Mouse (Mus musculus): ENCODE results near the gene Myl7. TPM values are rescaled to one million over a fixed set of nuclear protein-coding genes. Genes with fewer than 3 reads are reported as not detected.
A peak's percentile ranks its signal among the peaks of the same experiment; 100 is the strongest.

Myl7 gene
- polyA plus RNA-seq, 1 experiment from 2014 or later = not detected

- ATAC-seq (ENCODE audit: low FRiP score) (no peak), DNase-seq (ENCODE audit: low spot score) (no peak)
Observed at GRCm38 (mm10) chr11:5905778-5906518, 7.4 kb upstream of the Myl7 start.

GRCm38 (mm10) chr11:5904871-5905270 lies 6.3 kb upstream of the Myl7 start:
- no peak overlapping the region for H3K4me2 ChIP-seq (replicated peaks)
- ATAC-seq (ENCODE audit: low FRiP score) = no peak
- WGBS = 96% methylated on average over 6 of the region's 6 CpGs

More at GRCm38 (mm10) chr11:5905778-5906518, 7.4 kb upstream of the Myl7 start:
- Histone ChIP-seq H3K27me3 (ENCODE audit: control insufficient read depth, insufficient read depth, low read length) (no peaks in the 10 kb centered on the region), H3K9ac (no peak overlapping the region), H3K9me3 (ENCODE audit: control insufficient read depth, low read length) (no peaks in the 10 kb centered on the region), H3K4me1 (replicated peaks; ENCODE audit: control insufficient read depth, insufficient read depth, low read length) (peaks cover 17% of the 10 kb centered on the region), H3K4me2 (replicated peaks) (no peak overlapping the region), H3K27ac (no peak overlapping the region), H3K4me3 (replicated peaks; ENCODE audit: low read length) (no peak overlapping the region), H3K36me3 (replicated peaks; ENCODE audit: control insufficient read depth, insufficient read depth) (no peaks in the 10 kb centered on the region)
- WGBS = 82% methylated on average over 10 of the region's 10 CpGs

GRCm38 (mm10) chr11:5904357-5904756 lies 5.8 kb upstream of the Myl7 start:
- DNase-seq (ENCODE audit: low spot score) = no peak
- Histone ChIP-seq H3K9me3 (ENCODE audit: control insufficient read depth, low read length) (no peaks in the 10 kb centered on the region), H3K4me3 (replicated peaks; ENCODE audit: low read length) (no peak overlapping the region), H3K9ac (no peak overlapping the region), H3K4me2 (replicated peaks) (no peak overlapping the region), H3K4me1 (replicated peaks; ENCODE audit: control insufficient read depth, insufficient read depth, low read length) (peaks cover 17% of the 10 kb centered on the region), H3K36me3 (replicated peaks; ENCODE audit: control insufficient read depth, insufficient read depth) (no peaks in the 10 kb centered on the region), H3K27me3 (ENCODE audit: control insufficient read depth, insufficient read depth, low read length) (no peaks in the 10 kb centered on the region), H3K27ac (no peak overlapping the region)
- no peak for ATAC-seq (ENCODE audit: low FRiP score)
- WGBS = 83% methylated on average over 19 of the region's 19 CpGs

More at GRCm38 (mm10) chr11:5904871-5905270, 6.3 kb upstream of the Myl7 start:
- no peak overlapping the region for H3K4me3 ChIP-seq (replicated peaks; ENCODE audit: low read length)
- no peaks in the 10 kb centered on the region for H3K27me3 ChIP-seq (ENCODE audit: control insufficient read depth, insufficient read depth, low read length)
- H3K36me3 ChIP-seq (replicated peaks; ENCODE audit: control insufficient read depth, insufficient read depth) = no peaks in the 10 kb centered on the region
- no peak overlapping the region for H3K9ac ChIP-seq
- no peak overlapping the region for H3K27ac ChIP-seq
- no peaks in the 10 kb centered on the region for H3K9me3 ChIP-seq (ENCODE audit: control insufficient read depth, low read length)
- no peak for DNase-seq (ENCODE audit: low spot score)
- H3K4me1 ChIP-seq (replicated peaks; ENCODE audit: control insufficient read depth, insufficient read depth, low read length) = peaks cover 17% of the 10 kb centered on the region

- no peak overlapping the region for H3K4me3 ChIP-seq (replicated peaks; ENCODE audit: low read length)
- WGBS = 81% methylated on average over 2 of the region's 2 CpGs
- H3K27ac ChIP-seq = no peak overlapping the region
- no peak overlapping the region for H3K9ac ChIP-seq
- peaks cover 17% of the 10 kb centered on the region for H3K4me1 ChIP-seq (replicated peaks; ENCODE audit: control insufficient read depth, insufficient read depth, low read length)
- H3K27me3 ChIP-seq (ENCODE audit: control insufficient read depth, insufficient read depth, low read length) = no peaks in the 10 kb centered on the region
- H3K4me2 ChIP-seq (replicated peaks) = no peak overlapping the region
- DNase-seq (ENCODE audit: low spot score) (no peak), ATAC-seq (ENCODE audit: low FRiP score) (no peak)
- H3K36me3 ChIP-seq (replicated peaks; ENCODE audit: control insufficient read depth, insufficient read depth) = no peaks in the 10 kb centered on the region
- H3K9me3 ChIP-seq (ENCODE audit: control insufficient read depth, low read length) = no peaks in the 10 kb centered on the region
Observed at GRCm38 (mm10) chr11:5903844-5904243, 5.3 kb upstream of the Myl7 start.

GRCm38 (mm10) chr11:5902390-5902789 lies 3.8 kb upstream of the Myl7 start:
- 0% methylated on average over 6 of the region's 6 CpGs for WGBS
- Histone ChIP-seq H3K9ac (peak overlapping the region; percentile 69), H3K4me1 (replicated peaks; ENCODE audit: control insufficient read depth, insufficient read depth, low read length) (peaks cover 17% of the 10 kb centered on the region)

GRCm38 (mm10) chr11:5901950-5902349 lies 3.4 kb upstream of the Myl7 start:
- Histone ChIP-seq H3K9me3 (ENCODE audit: control insufficient read depth, low read length) (no peaks in the 10 kb centered on the region), H3K4me2 (replicated peaks) (peak overlapping the region; percentile 66), H3K4me1 (replicated peaks; ENCODE audit: control insufficient read depth, insufficient read depth, low read length) (peaks cover 17% of the 10 kb centered on the region), H3K36me3 (replicated peaks; ENCODE audit: control insufficient read depth, insufficient read depth) (no peaks in the 10 kb centered on the region), H3K27ac (peak overlapping the region; percentile 86), H3K9ac (peak overlapping the region; percentile 69), H3K27me3 (ENCODE audit: control insufficient read depth, insufficient read depth, low read length) (peaks cover 5% of the 10 kb centered on the region; the same call in 1 of the 2 replicates), H3K4me3 (replicated peaks; ENCODE audit: low read length) (peak overlapping the region; percentile 37)
- under 1% methylated on average over 32 of the region's 32 CpGs for WGBS
- DNase-seq (ENCODE audit: low spot score) (peak; percentile 84), ATAC-seq (ENCODE audit: low FRiP score) (peak; percentile 90)

More at GRCm38 (mm10) chr11:5902390-5902789, 3.8 kb upstream of the Myl7 start:
- H3K36me3 ChIP-seq (replicated peaks; ENCODE audit: control insufficient read depth, insufficient read depth) = no peaks in the 10 kb centered on the region
- ATAC-seq (ENCODE audit: low FRiP score) (peak; percentile 26; the same call in 1 of the 2 replicates), DNase-seq (ENCODE audit: low spot score) (peak; percentile 52)
- H3K4me3 ChIP-seq (replicated peaks; ENCODE audit: low read length) = peak overlapping the region; percentile 37
- H3K9me3 ChIP-seq (ENCODE audit: control insufficient read depth, low read length) = no peaks in the 10 kb centered on the region
- peaks cover 5% of the 10 kb centered on the region; the same call in 1 of the 2 replicates for H3K27me3 ChIP-seq (ENCODE audit: control insufficient read depth, insufficient read depth, low read length)
- H3K4me2 ChIP-seq (replicated peaks) = peak overlapping the region; percentile 66
- H3K27ac ChIP-seq = peak overlapping the region; percentile 86

- DNase-seq (ENCODE audit: low spot score) (no peak), ATAC-seq (ENCODE audit: low FRiP score) (0 out of 2 replicates have a peak, but pooled peaks have one; percentile 1)
- H3K4me3 ChIP-seq (replicated peaks; ENCODE audit: low read length) = peak overlapping the region; percentile 37
- H3K27ac ChIP-seq = peak overlapping the region; percentile 86
- 23% methylated on average over 3 of the region's 3 CpGs for WGBS
- peak overlapping the region; percentile 69 for H3K9ac ChIP-seq
- H3K4me2 ChIP-seq (replicated peaks) = peak overlapping the region; percentile 66
- H3K27me3 ChIP-seq (ENCODE audit: control insufficient read depth, insufficient read depth, low read length) = peaks cover 5% of the 10 kb centered on the region; the same call in 1 of the 2 replicates
- H3K9me3 ChIP-seq (ENCODE audit: control insufficient read depth, low read length) = no peaks in the 10 kb centered on the region
- no peaks in the 10 kb centered on the region for H3K36me3 ChIP-seq (replicated peaks; ENCODE audit: control insufficient read depth, insufficient read depth)
- peaks cover 17% of the 10 kb centered on the region for H3K4me1 ChIP-seq (replicated peaks; ENCODE audit: control insufficient read depth, insufficient read depth, low read length)
Observed at GRCm38 (mm10) chr11:5901320-5901719, 2.7 kb upstream of the Myl7 start.

- DNase-seq (ENCODE audit: low spot score) = no peak
- Histone ChIP-seq H3K4me3 (replicated peaks; ENCODE audit: low read length) (no peak overlapping the region), H3K4me1 (replicated peaks; ENCODE audit: control insufficient read depth, insufficient read depth, low read length) (peaks cover 17% of the 10 kb centered on the region), H3K9ac (no peak overlapping the region), H3K27ac (no peak overlapping the region), H3K9me3 (ENCODE audit: control insufficient read depth, low read length) (no peaks in the 10 kb centered on the region), H3K27me3 (ENCODE audit: control insufficient read depth, insufficient read depth, low read length) (peaks cover 5% of the 10 kb centered on the region; the same call in 1 of the 2 replicates), H3K4me2 (replicated peaks) (no peak overlapping the region), H3K36me3 (replicated peaks; ENCODE audit: control insufficient read depth, insufficient read depth) (no peaks in the 10 kb centered on the region)
- WGBS = 92% methylated on average over 10 of the region's 10 CpGs
- no peak for ATAC-seq (ENCODE audit: low FRiP score)
Observed at GRCm38 (mm10) chr11:5899286-5899685, 704 bp upstream of the Myl7 start.

GRCm38 (mm10) chr11:5897839-5898238 lies 743 bp downstream of the Myl7 start:
- ATAC-seq (ENCODE audit: low FRiP score) = no peak
- H3K9me3 ChIP-seq (ENCODE audit: control insufficient read depth, low read length) = no peaks in the 10 kb centered on the region
- H3K36me3 ChIP-seq (replicated peaks; ENCODE audit: control insufficient read depth, insufficient read depth) = no peaks in the 10 kb centered on the region
- H3K9ac ChIP-seq = no peak overlapping the region
- no peak overlapping the region for H3K4me3 ChIP-seq (replicated peaks; ENCODE audit: low read length)
- no peak for DNase-seq (ENCODE audit: low spot score)
- H3K4me1 ChIP-seq (replicated peaks; ENCODE audit: control insufficient read depth, insufficient read depth, low read length) = peaks cover 17% of the 10 kb centered on the region
- H3K4me2 ChIP-seq (replicated peaks) = no peak overlapping the region
- 16% methylated on average over 10 of the region's 10 CpGs for WGBS
- H3K27ac ChIP-seq = no peak overlapping the region
- H3K27me3 ChIP-seq (ENCODE audit: control insufficient read depth, insufficient read depth, low read length) = peaks cover 5% of the 10 kb centered on the region; the same call in 1 of the 2 replicates

Data from hindbrain, embryonic 14.5 days (tissue).